Mouse (Mus musculus) heart, embryonic 16.5 days (tissue): ENCODE results near the gene Notch4. TPM values are rescaled to one million over a fixed set of nuclear protein-coding genes. Genes with fewer than 3 reads are reported as not detected.

Source experiments
- ATAC-seq: fragments of 200-750 bp; cut with Nextera tagmentation; replicated peaks from 2 replicates; pipeline ENCODE4 v1.8.0; 2017; ENCODE audit warnings: moderate number of reproducible peaks; ENCODE audit not compliant: insufficient read depth, low FRiP score; ENCODE audit errors: extremely low read depth
- H3K27ac ChIP-seq: fragments of 300-500 bp; sonication (generic); 2 replicates; pipeline ENCODE4 v1.5.1; 2014; ENCODE audit warnings: mild to moderate bottlenecking, low read length, control low read depth, moderate library complexity
- H3K27me3 ChIP-seq: fragments of 300-500 bp; sonication (generic); 2 replicates; pipeline ENCODE4 v1.6.1; 2014; ENCODE audit warnings: low read length, mixed read lengths; ENCODE audit not compliant: control insufficient read depth, insufficient read depth
- H3K36me3 ChIP-seq: fragments of 300-500 bp; sonication (generic); 2 replicates; pipeline ENCODE4 v1.6.1; 2014; ENCODE audit not compliant: control insufficient read depth, insufficient read depth
- H3K4me1 ChIP-seq: fragments of 300-500 bp; sonication (generic); 2 replicates; pipeline ENCODE4 v1.6.1; 2014; ENCODE audit warnings: low read length, mixed read lengths; ENCODE audit not compliant: control insufficient read depth, insufficient read depth
- H3K4me2 ChIP-seq: fragments of 300-500 bp; sonication (generic); 2 replicates; pipeline ENCODE4 v1.6.1; 2014; ENCODE audit warnings: low read depth, mild to moderate bottlenecking, control low read depth, low read length
- H3K4me3 ChIP-seq: fragments of 300-500 bp; sonication (generic); 2 replicates; pipeline ENCODE4 v1.5.1; 2014; ENCODE audit warnings: mild to moderate bottlenecking, control low read depth, low read length
- H3K9ac ChIP-seq: fragments of 300-500 bp; sonication (generic); 2 replicates; pipeline ENCODE4 v1.6.1; 2014; ENCODE audit warnings: low read length, control low read depth
- H3K9me3 ChIP-seq: fragments of 300-500 bp; sonication (generic); replicated peaks from 2 replicates; pipeline ENCODE4 v1.6.1; 2016; ENCODE audit warnings: low read length; ENCODE audit not compliant: control insufficient read depth
- WGBS: fragments of 180-500 bp; shearing (Covaris S2); extraction: QIAGEN DNeasy Blood & Tissue Kit; methylation state at CpG from one replicate; pipeline ENCODE4 v1.1.7; 2014; 5-methylcytosine and 5-hydroxymethylcytosine counted together
- polyA plus RNA-seq: library from polyadenylated mRNA; unstranded; fragments of >200 nt; fragmentation: Nextera tagmentation; extraction: Ambion mirVana; gene quantifications from 2 replicates; pipeline ENCODE4 v1.2.1, GENCODE M21; 2015

The Notch4 gene
- polyA plus RNA-seq, 1 experiment from 2014 or later = 4.8 TPM

- H3K4me1 ChIP-seq = peaks cover 28% of the 10 kb centered on the region
Measured at GRCm38 (mm10) chr17:34629796-34630603, 65.9 kb downstream of the Notch4 start.

GRCm38 (mm10) chr17:34630761-34631301 lies 66.8 kb downstream of the Notch4 start:
- Histone ChIP-seq H3K27ac (no peak overlapping the region; the same call in 1 of the 2 replicates), H3K27me3 (peaks cover 31% of the 10 kb centered on the region), H3K9me3 (no peaks in the 10 kb centered on the region), H3K9ac (peak overlapping the region; percentile 53), H3K36me3 (no peaks in the 10 kb centered on the region), H3K4me1 (peaks cover 28% of the 10 kb centered on the region), H3K4me3 (peak overlapping the region; percentile 47), H3K4me2 (peak overlapping the region; percentile 78)
- ATAC-seq = no peak
- WGBS = 3% methylated on average over 48 of the region's 48 CpGs

More at GRCm38 (mm10) chr17:34629796-34630603, 65.9 kb downstream of the Notch4 start:
- Histone ChIP-seq H3K9me3 (no peaks in the 10 kb centered on the region), H3K4me2 (peak overlapping the region; percentile 78), H3K4me3 (peak overlapping the region; percentile 47), H3K36me3 (no peaks in the 10 kb centered on the region), H3K9ac (no peak overlapping the region), H3K27ac (peak overlapping the region; percentile 30; the same call in 1 of the 2 replicates), H3K27me3 (peaks cover 31% of the 10 kb centered on the region)
- 27% methylated on average over 12 of the region's 12 CpGs for WGBS
- ATAC-seq = no peak

- peak overlapping the region; percentile 59 for H3K9ac ChIP-seq
- H3K4me2 ChIP-seq = peak overlapping the region; percentile 78
- peaks cover 21% of the 10 kb centered on the region for H3K4me1 ChIP-seq
- H3K9me3 ChIP-seq = no peaks in the 10 kb centered on the region
- H3K36me3 ChIP-seq = no peaks in the 10 kb centered on the region
- no peak for ATAC-seq
- H3K4me3 ChIP-seq = peak overlapping the region; percentile 47
- peak overlapping the region; percentile 41; the same call in 1 of the 2 replicates for H3K27ac ChIP-seq
- WGBS = 7% methylated on average over 12 of the region's 12 CpGs
- H3K27me3 ChIP-seq = peaks cover 31% of the 10 kb centered on the region
Measured at GRCm38 (mm10) chr17:34631647-34632046, 67.6 kb downstream of the Notch4 start.

- H3K27me3 ChIP-seq = peaks cover 31% of the 10 kb centered on the region
- H3K4me1 ChIP-seq = peaks cover 20% of the 10 kb centered on the region
- H3K4me3 ChIP-seq = peak overlapping the region; percentile 47
- H3K27ac ChIP-seq = peak overlapping the region; percentile 22; the same call in 1 of the 2 replicates
- ATAC-seq = 0 out of 2 replicates have a peak, but pooled peaks have one; percentile 8
- peak overlapping the region; percentile 59 for H3K9ac ChIP-seq
- WGBS = 2% methylated on average over 26 of the region's 26 CpGs
- H3K9me3 ChIP-seq = no peaks in the 10 kb centered on the region
- peak overlapping the region; percentile 78 for H3K4me2 ChIP-seq
- no peaks in the 10 kb centered on the region for H3K36me3 ChIP-seq
Measured at GRCm38 (mm10) chr17:34632261-34632691, 68.2 kb downstream of the Notch4 start.

GRCm38 (mm10) chr17:34635671-34636070 lies 71.6 kb downstream of the Notch4 start:
- no peak for ATAC-seq
- H3K4me3 ChIP-seq = no peak overlapping the region
- no peaks in the 10 kb centered on the region for H3K36me3 ChIP-seq
- no peaks in the 10 kb centered on the region; the same call in 1 of the 2 replicates for H3K9me3 ChIP-seq
- peaks cover 10% of the 10 kb centered on the region for H3K4me1 ChIP-seq
- no peak overlapping the region for H3K4me2 ChIP-seq
- H3K27me3 ChIP-seq = peaks cover 22% of the 10 kb centered on the region
- H3K27ac ChIP-seq = no peak overlapping the region
- no peak overlapping the region for H3K9ac ChIP-seq
- WGBS = 59% methylated on average over 2 of the region's 2 CpGs

GRCm38 (mm10) chr17:34637459-34637858 lies 73.4 kb downstream of the Notch4 start:
- Histone ChIP-seq H3K27me3 (peaks cover 9% of the 10 kb centered on the region), H3K4me2 (no peak overlapping the region), H3K27ac (no peak overlapping the region), H3K9ac (no peak overlapping the region), H3K36me3 (no peaks in the 10 kb centered on the region), H3K4me1 (peaks cover 10% of the 10 kb centered on the region; the same call in 1 of the 2 replicates), H3K4me3 (no peak overlapping the region), H3K9me3 (no peaks in the 10 kb centered on the region; the same call in 1 of the 2 replicates)
- 53% methylated on average over 3 of the region's 3 CpGs for WGBS
- ATAC-seq = no peak

Other genes starting within 250 kb of the Notch4 start
- gene H2-Eb2, start 238.6 kb upstream of the Notch4 start, polyA plus RNA-seq = 0.11 and 0.42 TPM in 2 replicates
- 0.09 TPM in 1 of 2 replicates, not detected in the other for gene Btnl2, start 209.4 kb upstream of the Notch4 start, polyA plus RNA-seq
- 0.18 TPM in 1 of 2 replicates, not detected in the other for gene Btnl1, start 187.1 kb upstream of the Notch4 start, polyA plus RNA-seq
- not detected in 2 replicates for gene BC051142, start 165.4 kb upstream of the Notch4 start, polyA plus RNA-seq
- 0.08 TPM in 1 of 2 replicates, not detected in the other for gene Btnl4, start 87.0 kb upstream of the Notch4 start, polyA plus RNA-seq
- gene Btnl6, start 46.9 kb upstream of the Notch4 start, polyA plus RNA-seq = 0.26 TPM in 1 of 2 replicates, not detected in the other
- 11.3 and 18.5 TPM in 2 replicates for gene Gpsm3, start 25.5 kb downstream of the Notch4 start, polyA plus RNA-seq
- 4.8 and 5.4 TPM in 2 replicates for gene Pbx2, start 27.0 kb downstream of the Notch4 start, polyA plus RNA-seq
- 4.7 and 34.7 TPM in 2 replicates for gene Ager, start 33.6 kb downstream of the Notch4 start, polyA plus RNA-seq
- gene Rnf5, start 39.4 kb downstream of the Notch4 start, polyA plus RNA-seq = 113 and 114 TPM in 2 replicates
- 47.9 and 53.5 TPM in 2 replicates for gene Agpat1, start 40.0 kb downstream of the Notch4 start, polyA plus RNA-seq
- gene Egfl8, start 51.7 kb downstream of the Notch4 start, polyA plus RNA-seq = 1.8 and 2.0 TPM in 2 replicates
- 26.7 and 27.3 TPM in 2 replicates for gene Ppt2, start 64.2 kb downstream of the Notch4 start, polyA plus RNA-seq
- 0.64 and 2.1 TPM in 2 replicates for gene Prrt1, start 65.3 kb downstream of the Notch4 start, polyA plus RNA-seq
- gene Fkbpl, start 80.5 kb downstream of the Notch4 start, polyA plus RNA-seq = 11.7 and 12.3 TPM in 2 replicates
- 45.7 and 46.7 TPM in 2 replicates for gene Atf6b, start 82.9 kb downstream of the Notch4 start, polyA plus RNA-seq
- 2.5 and 2.8 TPM in 2 replicates for gene Tnxb, start 106.3 kb downstream of the Notch4 start, polyA plus RNA-seq
- gene C4b, start 179.6 kb downstream of the Notch4 start, polyA plus RNA-seq = 0.25 and 0.34 TPM in 2 replicates
- not detected in 2 replicates for gene Cyp21a1, start 240.3 kb downstream of the Notch4 start, polyA plus RNA-seq